Mouse (Mus musculus): ENCODE measurements around the gene E030025P04Rik.

E030025P04Rik gene

GRCm38 (mm10) chr11:109103386-109103785, 40.8 kb downstream of the E030025P04Rik start:
- ATAC-seq (ENCODE audit: insufficient number of reproducible peaks, low FRiP score, low TSS enrichment) = no peak

GRCm38 (mm10) chr11:109102646-109103045, 41.5 kb downstream of the E030025P04Rik start:
- ATAC-seq (ENCODE audit: insufficient number of reproducible peaks, low FRiP score, low TSS enrichment) = no peak

- no peak for ATAC-seq (ENCODE audit: insufficient number of reproducible peaks, low FRiP score, low TSS enrichment)
Observed at GRCm38 (mm10) chr11:109100266-109100665, 43.9 kb downstream of the E030025P04Rik start.

- no peak for ATAC-seq (ENCODE audit: insufficient number of reproducible peaks, low FRiP score, low TSS enrichment)
Observed at GRCm38 (mm10) chr11:109091821-109092220, 52.3 kb downstream of the E030025P04Rik start.

All from cerebellum, adult (tissue).